Mouse (Mus musculus): ENCODE measurements around the gene Kdr.

Gene Kdr

DNA sequence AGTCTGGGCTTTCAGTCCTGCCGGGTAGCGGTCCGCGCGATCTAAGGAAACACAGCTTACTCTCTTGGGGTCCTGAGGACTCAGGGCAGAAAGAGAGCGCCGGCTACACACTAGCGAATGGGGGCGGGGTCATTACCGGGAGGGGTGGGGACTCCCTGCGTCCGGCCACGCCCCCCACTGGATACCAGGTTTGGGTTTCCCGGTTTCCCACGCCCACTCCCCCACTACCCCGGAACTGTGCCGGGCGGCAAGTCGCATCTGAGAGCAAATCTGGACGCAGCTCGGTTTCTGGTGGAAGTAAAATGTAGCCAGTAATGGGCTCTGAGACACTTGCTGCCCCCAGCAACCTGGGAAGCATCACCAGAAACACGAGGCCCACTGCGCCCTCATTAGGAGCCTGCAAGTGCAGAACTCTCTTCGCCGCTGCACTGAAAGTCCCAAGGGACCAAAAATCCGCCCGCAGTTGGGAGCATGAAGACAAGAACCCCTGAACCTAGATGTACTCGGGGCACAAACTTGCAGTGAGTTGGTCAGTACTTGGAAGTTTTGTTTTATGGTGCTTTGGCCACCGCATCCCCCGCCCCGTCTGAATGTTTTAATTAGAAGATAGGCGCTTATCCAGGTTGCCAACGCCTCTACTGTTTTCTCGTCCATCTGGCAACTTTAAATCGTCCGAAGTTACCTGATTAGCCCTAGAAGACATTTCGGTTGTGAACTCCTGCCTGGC lies at the start of gene Kdr:
Kdr (minus strand) TSS at position 85 of the 727 bp plus-strand sequence.
- no peak for DNase-seq (ENCODE audit: low read depth, low spot score)

DNA sequence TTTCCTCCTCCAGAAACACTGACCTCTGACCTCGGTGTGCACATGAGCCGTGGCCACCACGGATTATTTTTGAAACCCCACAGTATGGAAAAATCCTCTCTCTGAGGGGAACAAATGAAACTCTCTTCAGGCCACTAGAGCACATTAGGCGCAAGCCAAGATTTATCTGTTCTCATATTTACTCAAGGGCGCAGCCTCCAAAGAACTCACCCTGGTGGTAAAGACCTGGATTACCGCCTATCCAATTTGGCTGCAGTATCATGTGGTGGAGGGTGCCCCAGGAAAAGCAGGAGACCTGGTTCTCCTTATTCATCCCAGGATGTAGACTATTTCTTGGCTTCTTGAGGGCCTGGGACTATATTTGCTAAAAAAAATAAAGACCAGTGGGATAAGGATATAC lies 48.5 kb upstream of the Kdr start:
- DNase-seq (ENCODE audit: low read depth, low spot score), result no peak

DNA sequence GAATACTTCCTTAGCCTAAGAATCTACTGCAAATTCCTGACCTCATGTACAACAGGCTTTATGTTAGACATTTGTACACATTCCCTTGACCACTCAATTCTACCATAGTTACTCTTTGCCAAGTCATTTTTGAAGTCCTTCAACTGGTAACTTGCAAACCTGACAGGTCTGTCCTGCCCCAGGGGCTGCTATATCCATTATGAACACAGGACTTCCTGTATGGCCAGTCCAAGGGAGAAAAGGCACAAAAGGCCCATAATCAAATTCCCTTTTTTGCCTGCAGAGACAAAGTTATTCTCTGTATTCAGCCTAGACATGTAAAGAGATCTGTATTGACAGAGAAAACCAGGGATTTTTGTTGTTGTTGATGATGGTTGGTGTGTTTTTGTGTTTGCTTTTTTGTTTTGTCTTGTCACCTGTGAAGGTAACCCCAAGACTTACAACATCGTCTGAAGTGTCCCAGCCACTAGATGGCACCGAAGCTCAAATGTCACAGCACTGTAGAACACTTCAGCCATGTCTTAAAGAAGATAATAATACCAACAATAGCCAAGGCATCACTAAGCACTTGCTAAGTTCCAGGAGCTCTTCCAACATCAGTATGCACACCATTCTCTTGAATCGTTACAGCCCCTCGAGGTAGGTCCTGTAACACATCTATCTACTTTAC lies 47.9 kb upstream of the Kdr start:
- peak; percentile 59 for DNase-seq (ENCODE audit: low read depth, low spot score)

GRCm38 (mm10) chr5:76023011-76023773 lies 44.9 kb upstream of the Kdr start:
- DNase-seq (ENCODE audit: low read depth, low spot score), result no peak

GRCm38 (mm10) chr5:76022436-76022835 lies 44.2 kb upstream of the Kdr start:
- peak; percentile 57 for DNase-seq (ENCODE audit: low read depth, low spot score)

- no peak for DNase-seq (ENCODE audit: low read depth, low spot score)
Measured at GRCm38 (mm10) chr5:76018321-76018720, 40.1 kb upstream of the Kdr start.

DNA sequence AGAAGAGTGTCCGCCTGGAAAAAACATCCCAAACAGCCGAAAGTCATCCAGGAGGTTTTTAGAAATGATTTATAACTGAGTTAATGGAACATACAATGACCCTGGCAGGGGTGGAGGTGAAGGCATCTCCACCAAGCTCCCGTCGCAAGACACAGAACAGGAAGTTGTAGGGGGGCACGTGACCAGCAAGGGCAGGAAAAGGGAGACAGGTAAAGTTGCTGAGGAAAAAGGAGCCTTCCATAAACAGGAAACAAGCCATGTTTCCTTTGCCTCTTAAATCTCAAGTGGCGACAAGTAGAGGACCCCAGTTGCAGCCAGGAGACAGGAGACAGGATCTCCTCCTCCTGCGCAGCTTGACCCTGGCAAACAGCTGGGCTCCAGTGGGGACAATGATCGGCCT lies 37.8 kb upstream of the Kdr start:
- DNase-seq (ENCODE audit: low read depth, low spot score), result no peak

GRCm38 (mm10) chr5:76013881-76014431 lies 35.7 kb upstream of the Kdr start:
- DNase-seq (ENCODE audit: low read depth, low spot score), result no peak

GRCm38 (mm10) chr5:76006403-76006802 lies 28.1 kb upstream of the Kdr start:
- no peak for DNase-seq (ENCODE audit: low read depth, low spot score)

- no peak for DNase-seq (ENCODE audit: low read depth, low spot score)
Measured at GRCm38 (mm10) chr5:75990212-75990611, 12.0 kb upstream of the Kdr start.

DNA sequence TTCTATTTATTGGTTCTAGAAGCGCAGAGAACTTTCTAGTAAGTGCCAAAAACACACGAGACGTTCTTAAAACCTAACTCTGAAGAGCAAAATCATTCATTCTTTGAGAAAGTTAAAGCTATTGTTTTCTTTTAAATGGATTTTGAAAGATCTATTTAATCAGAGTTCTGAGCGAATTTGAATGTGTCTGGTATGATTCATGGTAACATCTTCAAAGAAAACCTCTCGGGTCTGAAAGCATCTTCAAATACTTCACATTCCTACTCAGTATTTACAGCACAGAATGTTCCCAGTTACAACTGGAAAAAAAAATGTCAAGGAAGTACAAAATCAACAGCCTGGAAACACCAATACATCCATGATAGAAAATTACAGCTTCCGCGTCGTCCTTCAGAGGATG lies 9.3 kb upstream of the Kdr start:
- DNase-seq (ENCODE audit: low read depth, low spot score), result no peak

- peak; percentile 5 for DNase-seq (ENCODE audit: low read depth, low spot score)
Measured at GRCm38 (mm10) chr5:75980521-75981311, 2.5 kb upstream of the Kdr start.

DNA sequence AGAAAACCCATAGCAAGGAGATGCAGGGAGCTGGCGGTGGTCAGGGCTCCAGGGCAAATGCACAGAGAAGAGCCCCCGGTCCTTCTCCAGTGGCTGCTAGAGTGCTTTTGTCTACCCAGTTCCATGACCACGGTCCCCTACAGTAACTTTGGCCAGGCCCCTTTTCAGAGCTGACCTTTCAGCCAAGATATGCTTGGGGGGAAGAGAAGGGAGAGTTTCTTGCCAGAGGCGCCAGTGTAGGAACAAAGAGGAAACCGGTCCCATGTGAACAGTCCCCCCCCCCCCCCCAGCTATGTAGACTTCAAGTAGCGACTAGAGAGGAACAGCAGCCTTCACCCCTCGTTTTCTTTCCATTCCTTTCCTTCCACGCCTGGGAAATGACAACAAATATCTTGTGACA lies 850 bp upstream of the Kdr start:
- no peak for DNase-seq (ENCODE audit: low read depth, low spot score)

DNA sequence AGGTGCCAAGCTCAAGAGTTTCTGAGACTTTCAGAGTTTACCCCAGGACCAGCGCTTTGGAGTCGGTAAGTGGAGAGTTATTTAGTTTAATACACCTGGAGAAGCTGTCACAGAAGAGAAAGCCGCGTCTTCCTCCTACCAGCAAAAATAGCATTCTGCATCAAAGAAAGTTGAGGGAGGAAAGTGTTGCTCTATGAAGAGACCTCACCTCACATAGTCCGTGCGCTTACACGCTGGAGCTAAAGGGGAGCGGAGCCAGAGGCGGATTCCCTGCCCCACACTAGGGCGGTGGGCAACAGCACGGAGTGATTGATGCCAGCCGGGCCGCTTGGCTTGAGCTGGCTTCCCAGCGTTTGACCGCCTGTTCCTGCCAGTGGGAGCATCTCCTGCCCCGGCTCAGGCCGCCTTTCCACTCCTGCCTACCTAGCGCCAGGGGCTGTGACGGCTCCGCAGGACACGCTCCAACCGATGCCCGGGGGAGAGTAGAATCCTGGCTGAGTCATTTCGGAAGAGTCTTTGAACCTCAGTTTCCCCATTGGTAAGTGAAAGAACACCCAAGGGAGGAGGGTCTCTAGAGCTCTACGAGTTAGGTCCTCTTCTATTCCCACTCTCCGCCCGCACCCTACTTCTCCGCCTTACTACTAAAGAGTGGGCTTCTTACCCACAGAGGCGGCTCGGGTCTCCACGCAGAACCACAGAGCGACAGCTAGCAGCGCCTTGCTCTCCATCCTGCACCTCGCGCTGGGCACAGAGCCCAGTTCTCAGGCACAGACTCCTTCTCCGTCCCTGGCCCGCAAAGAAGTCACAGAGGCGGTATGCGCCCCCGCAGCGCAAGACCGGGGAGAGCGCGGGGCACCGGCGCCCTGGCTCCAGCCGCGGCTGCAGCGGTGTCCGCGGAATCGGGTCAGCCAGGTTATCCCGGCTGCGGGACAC lies 551 bp downstream of the Kdr start:
- DNase-seq (ENCODE audit: low read depth, low spot score), result no peak

GRCm38 (mm10) chr5:75976696-75977095 lies 1.6 kb downstream of the Kdr start:
- DNase-seq (ENCODE audit: low read depth, low spot score), result no peak

DNA sequence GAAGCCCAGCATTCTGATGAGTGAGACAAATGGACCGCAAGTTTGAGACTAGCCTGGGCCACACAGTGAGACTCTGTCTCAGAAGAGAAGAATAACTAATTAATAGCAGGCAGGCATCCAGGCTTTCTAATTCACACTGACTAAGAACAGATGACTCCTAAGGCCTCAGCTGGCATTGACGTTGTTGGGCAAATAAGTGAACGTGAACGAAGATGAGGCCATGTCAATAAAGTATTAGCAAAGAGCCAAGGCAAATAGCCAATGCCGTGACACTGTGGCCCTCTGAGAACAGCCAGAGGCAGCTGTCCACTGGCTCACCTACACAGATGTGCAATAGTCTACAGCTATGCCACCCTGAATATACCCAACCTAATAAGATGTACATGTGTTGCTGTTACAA lies 2.9 kb downstream of the Kdr start:
- DNase-seq (ENCODE audit: low read depth, low spot score), result no peak

- no peak for DNase-seq (ENCODE audit: low read depth, low spot score)
Measured at GRCm38 (mm10) chr5:75974543-75975130, 3.6 kb downstream of the Kdr start.

DNA sequence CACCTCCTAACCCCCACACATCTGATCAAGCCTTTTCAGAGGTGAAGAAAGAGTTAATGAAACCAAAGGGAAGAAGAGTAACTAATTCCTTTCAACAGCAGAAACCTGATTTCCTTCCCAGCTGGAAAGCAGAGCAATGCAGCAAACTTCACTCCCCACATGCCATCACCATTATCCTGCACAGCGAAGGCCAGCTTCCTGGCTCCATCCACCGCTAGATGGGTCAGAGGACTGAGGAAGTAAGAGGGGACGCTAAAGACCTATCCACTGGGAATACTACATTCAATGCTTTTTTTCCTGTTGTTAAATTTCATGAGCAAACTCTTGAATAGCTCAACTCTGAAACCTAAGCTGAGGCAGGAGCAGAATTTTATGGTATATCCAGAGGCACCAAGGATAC lies 8.4 kb downstream of the Kdr start:
- no peak for DNase-seq (ENCODE audit: low read depth, low spot score)

- DNase-seq (ENCODE audit: low read depth, low spot score), result no peak
Measured at GRCm38 (mm10) chr5:75962558-75962957, 15.7 kb downstream of the Kdr start.
